Mouse (Mus musculus) urinary bladder, adult 2 months (tissue): ENCODE data around the gene Trappc3. TPM values are rescaled to one million over a fixed set of nuclear protein-coding genes. Genes with fewer than 3 reads are reported as not detected.

Experiments used
- DNase-seq: peaks from one replicate; pipeline ENCODE4 v3.0.0; 2022; ENCODE audit warnings: low spot score
- polyA plus RNA-seq: library from polyadenylated mRNA; depleted of rRNA; stranded (reverse); fragments of >200 nt; gene quantifications from 2 replicates; pipeline ENCODE4 v1.2.3, GENCODE M21; 2012; rRNA removed

Gene Trappc3
- polyA plus RNA-seq, 1 experiment, result 101 TPM

GRCm38 (mm10) chr4:126311566-126312200 is 49.6 kb downstream of the Trappc3 start:
- DNase-seq, result peak; percentile 18

GRCm38 (mm10) chr4:126313202-126313601 is 51.1 kb downstream of the Trappc3 start:
- DNase-seq, result peak; percentile 15

GRCm38 (mm10) chr4:126314393-126314792 is 52.3 kb downstream of the Trappc3 start:
- DNase-seq, result peak; percentile 20

GRCm38 (mm10) chr4:126315931-126316330 is 53.8 kb downstream of the Trappc3 start:
- no peak for DNase-seq

GRCm38 (mm10) chr4:126316443-126317040 is 54.4 kb downstream of the Trappc3 start:
- DNase-seq, result no peak

GRCm38 (mm10) chr4:126319806-126320205 is 57.7 kb downstream of the Trappc3 start:
- DNase-seq, result no peak

DNA sequence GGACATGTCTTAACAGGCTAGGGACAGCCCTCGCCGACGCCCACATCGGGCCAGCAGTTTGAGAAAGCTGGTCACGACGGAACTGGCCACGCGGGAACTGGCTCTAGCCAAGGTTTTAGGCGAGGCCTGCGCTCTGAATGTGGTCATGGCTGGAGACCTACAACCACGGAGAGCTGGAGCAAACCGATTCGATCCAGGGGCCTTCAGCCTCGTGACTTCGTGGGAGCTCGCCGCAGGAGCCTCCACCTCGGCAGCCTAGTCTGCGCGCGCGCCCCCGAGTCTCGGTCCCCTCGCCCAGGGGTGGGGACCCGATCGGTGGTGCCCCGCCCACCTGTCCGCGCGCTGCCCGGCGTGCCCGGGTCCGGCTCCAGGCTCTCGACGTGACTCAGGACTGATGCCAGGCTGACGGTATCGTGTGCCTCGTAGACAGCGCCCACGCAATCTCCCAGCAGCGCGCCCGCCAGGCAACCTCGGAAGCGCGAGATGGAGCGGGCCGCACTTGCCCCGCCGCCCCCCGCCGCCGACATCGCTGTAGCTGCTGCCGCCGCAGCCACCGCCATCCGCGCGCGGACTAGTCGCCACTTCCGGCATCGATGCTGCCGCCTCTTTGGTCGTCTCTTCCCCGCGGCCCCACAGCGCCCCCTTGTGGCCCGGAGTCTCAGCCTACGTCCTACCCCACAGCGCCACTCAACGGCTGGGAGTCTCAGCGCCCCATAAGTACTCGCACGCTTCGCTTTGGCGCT is 59.2 kb downstream of the Trappc3 start, which contains the start of gene Adprhl2:
TSS of gene Adprhl2 (minus strand) at position 593 of the 743 bp plus-strand sequence.
- DNase-seq, result peak; percentile 99

- DNase-seq, result no peak
Observed at GRCm38 (mm10) chr4:126321854-126322511, 59.9 kb downstream of the Trappc3 start.

GRCm38 (mm10) chr4:126322646-126323045 is 60.5 kb downstream of the Trappc3 start:
- DNase-seq, result no peak

DNA sequence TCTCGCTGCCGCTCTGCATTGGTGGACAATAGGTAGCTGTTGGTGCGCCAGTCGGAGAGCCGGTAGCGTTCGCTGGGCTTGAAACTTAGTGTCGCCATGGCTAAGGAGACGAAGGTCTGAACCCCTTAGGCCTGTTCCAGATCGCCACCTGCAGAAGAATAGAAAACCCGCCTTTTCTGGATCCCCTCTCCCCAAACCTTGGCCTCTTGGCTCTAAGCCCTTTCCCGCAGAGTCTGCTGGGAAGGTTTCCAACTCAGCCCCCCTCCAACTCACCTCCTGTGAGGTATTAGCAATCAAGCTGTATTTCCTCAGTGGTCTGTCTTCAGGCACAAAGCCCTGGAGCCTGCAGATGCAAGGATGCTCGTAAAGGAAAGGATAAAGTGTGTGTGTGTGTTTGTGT is 62.7 kb downstream of the Trappc3 start:
- DNase-seq, result no peak

GRCm38 (mm10) chr4:126325281-126325861 is 63.2 kb downstream of the Trappc3 start, which contains the start of gene Tekt2:
Gene Tekt2 (minus strand): TSS chr4:126325688.
- DNase-seq, result peak; percentile 32

Other genes with a start within 250 kb of the Trappc3 start
- gene Csf3r, start 237.8 kb upstream of the Trappc3 start, polyA plus RNA-seq, result 1.6 and 1.7 TPM in 2 replicates
- 44.0 and 51.4 TPM in 2 replicates for gene Mrps15, start 215.4 kb upstream of the Trappc3 start, polyA plus RNA-seq
- 1.2 and 3.3 TPM in 2 replicates for gene Oscp1, start 203.8 kb upstream of the Trappc3 start, polyA plus RNA-seq
- 48.2 and 49.5 TPM in 2 replicates for gene Lsm10, start 165.7 kb upstream of the Trappc3 start, polyA plus RNA-seq
- 26.3 and 40.8 TPM in 2 replicates for gene Stk40, start 158.4 kb upstream of the Trappc3 start, polyA plus RNA-seq
- gene Eva1b, start 114.6 kb upstream of the Trappc3 start, polyA plus RNA-seq, result 64.1 and 68.0 TPM in 2 replicates
- gene Sh3d21, start 98.8 kb upstream of the Trappc3 start, polyA plus RNA-seq, result 10.1 and 11.8 TPM in 2 replicates
- gene Thrap3, start 59.6 kb upstream of the Trappc3 start, polyA plus RNA-seq, result 111 and 130 TPM in 2 replicates
- gene Map7d1, start 6.0 kb upstream of the Trappc3 start, polyA plus RNA-seq, result 103 and 127 TPM in 2 replicates
- 17.6 and 22.6 TPM in 2 replicates for gene Col8a2, start 24.5 kb downstream of the Trappc3 start, polyA plus RNA-seq
- 42.3 and 48.2 TPM in 2 replicates for gene Adprhl2, start 59.4 kb downstream of the Trappc3 start, polyA plus RNA-seq
- gene Tekt2, start 63.4 kb downstream of the Trappc3 start, polyA plus RNA-seq, result 25.8 and 40.1 TPM in 2 replicates
- gene Ago3, start 167.2 kb downstream of the Trappc3 start, polyA plus RNA-seq, result 5.9 and 6.8 TPM in 2 replicates
- 13.2 and 21.9 TPM in 2 replicates for gene Ago1, start 206.3 kb downstream of the Trappc3 start, polyA plus RNA-seq